Mouse (Mus musculus) hindbrain, embryonic 11.5 days (tissue): Measurements from ENCODE around the gene Ncoa4. TPM values are rescaled to one million over a fixed set of nuclear protein-coding genes. Genes with fewer than 3 reads are reported as not detected.

Experiments used
- ATAC-seq: fragments of 200-750 bp; cut with Nextera tagmentation; 2 replicates; pipeline ENCODE4 v1.8.0; 2017; ENCODE audit warnings: mild to moderate bottlenecking, moderate TSS enrichment, moderate library complexity; ENCODE audit not compliant: low FRiP score
- DNase-seq: peaks from one replicate; pipeline ENCODE4 v3.0.0-alpha.2; 2015; ENCODE audit warnings: low spot score
- H3K27ac ChIP-seq: fragments of 300-500 bp; sonication (generic); 2 replicates; pipeline ENCODE4 v1.5.1; 2014; ENCODE audit warnings: mild to moderate bottlenecking, low read depth, low read length
- H3K27me3 ChIP-seq: fragments of 300-500 bp; sonication (generic); 2 replicates; pipeline ENCODE4 v1.6.1; 2014; ENCODE audit warnings: mild to moderate bottlenecking, low read length, moderate library complexity, mixed read lengths; ENCODE audit not compliant: control insufficient read depth, insufficient read depth
- H3K36me3 ChIP-seq: fragments of 300-500 bp; sonication (generic); 2 replicates; pipeline ENCODE4 v1.6.1; 2014; ENCODE audit warnings: mild to moderate bottlenecking, low read length, moderate library complexity, mixed read lengths; ENCODE audit not compliant: control insufficient read depth, insufficient read depth
- H3K4me1 ChIP-seq: fragments of 300-500 bp; sonication (generic); replicated peaks from 2 replicates; pipeline ENCODE4 v1.6.1; 2014; ENCODE audit warnings: low read length, mixed read lengths; ENCODE audit not compliant: control insufficient read depth, insufficient read depth
- H3K4me2 ChIP-seq: fragments of 300-500 bp; sonication (generic); replicated peaks from 2 replicates; pipeline ENCODE4 v1.6.1; 2014; ENCODE audit warnings: mild to moderate bottlenecking, low read depth, low read length
- H3K4me3 ChIP-seq: fragments of 300-500 bp; sonication (generic); 2 replicates; pipeline ENCODE4 v1.5.1; 2014; ENCODE audit warnings: low read depth, low read length
- H3K9ac ChIP-seq: fragments of 300-500 bp; sonication (generic); 2 replicates; pipeline ENCODE4 v1.6.1; 2014; ENCODE audit warnings: low read depth, low read length
- H3K9me3 ChIP-seq: fragments of 300-500 bp; sonication (generic); 2 replicates; pipeline ENCODE4 v1.6.1; 2016; ENCODE audit warnings: low read length; ENCODE audit not compliant: control insufficient read depth
- WGBS: fragments of 180-500 bp; shearing (Covaris S2); extraction: QIAGEN DNeasy Blood & Tissue Kit; methylation state at CpG from one replicate; pipeline ENCODE4 v1.1.7; 2014; 5-methylcytosine and 5-hydroxymethylcytosine counted together
- polyA plus RNA-seq: library from polyadenylated mRNA; unstranded; fragments of >200 nt; fragmentation: Nextera tagmentation; extraction: Ambion mirVana; gene quantifications from 2 replicates; pipeline ENCODE4 v1.2.1, GENCODE M21; 2014

Gene Ncoa4
- polyA plus RNA-seq, 1 experiment from 2014 or later: 101 TPM

DNA sequence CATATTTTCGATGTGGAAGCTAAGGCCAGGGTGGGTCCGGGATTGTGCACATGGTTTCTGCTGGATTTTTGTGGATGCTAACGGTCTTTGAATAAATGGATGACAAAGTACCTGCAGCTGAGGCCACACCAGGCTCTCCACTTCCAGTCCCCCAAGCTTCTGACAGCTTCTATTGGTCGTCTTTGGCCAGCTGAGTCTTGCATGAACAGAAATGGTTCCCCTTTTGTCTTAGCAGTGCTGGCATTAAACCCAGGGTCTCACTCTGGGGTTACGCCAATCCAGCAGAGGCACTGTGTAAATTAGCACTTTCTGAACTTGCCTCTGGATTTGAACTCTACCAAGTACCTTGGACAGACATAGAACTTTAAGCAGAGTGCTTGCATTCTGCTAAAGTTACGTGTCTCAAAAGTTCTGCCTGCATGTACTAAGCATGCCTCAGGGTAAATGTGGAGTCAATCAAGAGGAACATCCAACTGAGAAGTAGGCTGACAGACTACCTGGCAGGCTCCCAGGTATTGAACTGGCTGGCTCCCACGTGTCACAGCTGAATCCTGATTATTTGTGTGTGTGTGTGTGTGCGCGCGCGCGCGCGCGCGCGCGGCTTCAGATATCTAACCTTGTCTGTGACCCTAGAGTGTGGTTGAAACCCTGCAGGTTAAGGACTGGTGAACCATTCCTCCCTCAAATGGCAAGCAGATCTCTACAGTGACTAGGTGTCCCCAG is 7.3 kb upstream of the Ncoa4 start:
- Histone ChIP-seq H3K27ac (no peak overlapping the region), H3K4me1 (no peaks in the 10 kb centered on the region), H3K36me3 (no peaks in the 10 kb centered on the region), H3K27me3 (no peaks in the 10 kb centered on the region), H3K4me2 (no peak overlapping the region), H3K9ac (no peak overlapping the region), H3K9me3 (no peaks in the 10 kb centered on the region), H3K4me3 (no peak overlapping the region)
- DNase-seq (no peak), ATAC-seq (no peak)
- 91% methylated on average over 18 of the region's 18 CpGs for WGBS

DNA sequence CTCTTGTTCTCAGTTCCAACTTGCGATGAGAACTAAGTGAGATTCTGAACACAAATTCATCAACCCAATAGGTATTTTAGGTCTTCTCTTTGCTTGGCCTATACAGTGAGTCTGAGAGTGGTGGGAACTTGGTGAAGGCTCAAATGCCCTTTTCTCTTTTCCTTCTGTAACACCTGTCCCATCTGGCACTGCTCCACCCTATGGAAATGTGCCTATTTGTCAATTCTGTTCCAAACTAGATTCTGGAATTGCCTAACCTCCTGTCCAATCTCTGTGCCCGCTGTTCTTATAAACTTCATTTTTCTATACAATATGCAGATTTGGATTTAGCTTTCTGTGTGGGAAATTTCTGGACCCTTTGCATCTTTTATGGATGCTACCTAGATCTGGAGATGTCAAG is 6.5 kb upstream of the Ncoa4 start:
- Histone ChIP-seq H3K36me3 (no peaks in the 10 kb centered on the region), H3K4me3 (no peak overlapping the region), H3K4me2 (no peak overlapping the region), H3K27me3 (no peaks in the 10 kb centered on the region), H3K9me3 (no peaks in the 10 kb centered on the region), H3K4me1 (no peaks in the 10 kb centered on the region), H3K9ac (no peak overlapping the region), H3K27ac (no peak overlapping the region)
- DNase-seq (no peak), ATAC-seq (no peak)
- WGBS: 90% methylated on average over 2 of the region's 2 CpGs

DNA sequence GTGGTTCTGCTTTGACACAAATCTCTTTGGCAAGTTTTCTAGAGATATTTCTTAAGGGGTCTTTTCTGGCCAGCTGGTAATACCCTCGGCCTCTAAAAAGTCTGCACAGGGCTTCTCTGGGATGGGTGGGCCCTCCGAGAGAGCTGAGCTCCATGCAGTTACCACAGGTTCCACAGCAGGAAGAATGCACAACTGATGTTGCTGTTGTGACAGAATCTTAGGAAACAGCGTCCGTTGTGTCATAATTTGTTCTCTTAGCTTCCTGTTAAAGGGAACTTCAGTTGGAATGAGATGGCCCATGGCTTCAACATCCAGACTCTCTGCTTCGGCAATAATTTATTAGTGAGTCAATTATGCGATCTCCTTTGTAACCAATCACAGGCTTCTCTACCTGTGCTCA is 4.9 kb upstream of the Ncoa4 start:
- H3K9ac ChIP-seq: no peak overlapping the region
- no peaks in the 10 kb centered on the region for H3K4me1 ChIP-seq
- H3K4me2 ChIP-seq: no peak overlapping the region
- no peaks in the 10 kb centered on the region for H3K36me3 ChIP-seq
- H3K27me3 ChIP-seq: no peaks in the 10 kb centered on the region
- DNase-seq (no peak), ATAC-seq (no peak)
- 92% methylated on average over 6 of the region's 6 CpGs for WGBS
- H3K4me3 ChIP-seq: no peak overlapping the region
- no peak overlapping the region for H3K27ac ChIP-seq
- H3K9me3 ChIP-seq: no peaks in the 10 kb centered on the region

DNA sequence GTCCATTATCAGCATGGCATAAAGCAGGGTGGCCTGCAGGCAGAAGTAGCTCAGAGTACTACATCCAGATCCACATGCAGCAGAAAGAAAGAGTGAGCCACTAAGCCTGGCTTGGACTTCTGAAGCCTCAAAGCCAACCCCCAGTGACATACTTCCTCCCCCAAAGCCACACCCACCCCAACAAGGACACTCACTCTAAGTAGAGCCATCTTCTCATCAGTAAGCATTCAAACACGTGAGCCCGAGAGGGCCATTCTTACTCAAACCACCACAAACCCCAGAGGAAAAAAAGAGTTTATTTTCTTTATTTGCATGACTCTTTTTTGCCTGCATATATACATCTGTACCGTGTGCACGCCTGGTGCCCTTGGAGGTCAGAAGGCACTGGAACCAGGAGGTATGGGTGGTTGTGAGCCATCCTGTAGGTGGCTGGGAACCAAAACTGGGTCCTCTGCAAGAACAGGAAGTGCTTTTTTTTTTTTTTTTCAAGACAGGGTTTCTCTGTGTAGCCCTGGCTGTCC is 455 bp upstream of the Ncoa4 start:
- peak overlapping the region; percentile 85 for H3K4me3 ChIP-seq
- peaks cover 4% of the 10 kb centered on the region; the same call in 1 of the 2 replicates for H3K4me1 ChIP-seq
- H3K27me3 ChIP-seq: no peaks in the 10 kb centered on the region
- no peaks in the 10 kb centered on the region for H3K36me3 ChIP-seq
- no peak overlapping the region for H3K27ac ChIP-seq
- ATAC-seq: peak; percentile 63
- no peaks in the 10 kb centered on the region for H3K9me3 ChIP-seq
- H3K4me2 ChIP-seq: peak overlapping the region; percentile 84
- DNase-seq: peak; percentile 25
- peak overlapping the region; percentile 83 for H3K9ac ChIP-seq
- 32% methylated on average over 4 of the region's 4 CpGs for WGBS

DNA sequence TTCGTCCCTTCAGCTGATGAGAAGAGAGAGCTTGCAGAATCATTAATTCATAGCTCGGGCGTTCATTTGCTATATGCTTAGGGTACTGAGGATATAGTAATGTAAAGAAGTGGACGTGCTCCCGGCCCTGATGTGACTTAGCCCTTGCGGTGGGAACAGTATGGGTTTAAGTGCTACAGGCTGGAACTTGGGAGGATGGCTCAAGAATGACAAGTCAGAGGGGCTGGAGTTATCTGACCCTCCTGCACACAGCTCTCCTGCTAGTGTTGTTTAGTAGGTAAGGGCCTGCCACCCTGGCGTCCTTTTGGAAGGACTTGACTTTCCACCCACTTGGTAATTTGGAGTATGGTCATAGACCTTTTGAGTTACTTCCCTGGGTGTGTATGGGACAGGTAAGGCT is 898 bp downstream of the Ncoa4 start:
- DNase-seq: no peak
- Histone ChIP-seq H3K27ac (peak overlapping the region; percentile 75), H3K9me3 (no peaks in the 10 kb centered on the region), H3K36me3 (no peaks in the 10 kb centered on the region), H3K27me3 (no peaks in the 10 kb centered on the region), H3K4me3 (peak overlapping the region; percentile 85), H3K4me2 (peak overlapping the region; percentile 84), H3K4me1 (peaks cover 8% of the 10 kb centered on the region; the same call in 1 of the 2 replicates), H3K9ac (peak overlapping the region; percentile 83)
- 47% methylated on average over 7 of the region's 7 CpGs for WGBS
- ATAC-seq: no peak

DNA sequence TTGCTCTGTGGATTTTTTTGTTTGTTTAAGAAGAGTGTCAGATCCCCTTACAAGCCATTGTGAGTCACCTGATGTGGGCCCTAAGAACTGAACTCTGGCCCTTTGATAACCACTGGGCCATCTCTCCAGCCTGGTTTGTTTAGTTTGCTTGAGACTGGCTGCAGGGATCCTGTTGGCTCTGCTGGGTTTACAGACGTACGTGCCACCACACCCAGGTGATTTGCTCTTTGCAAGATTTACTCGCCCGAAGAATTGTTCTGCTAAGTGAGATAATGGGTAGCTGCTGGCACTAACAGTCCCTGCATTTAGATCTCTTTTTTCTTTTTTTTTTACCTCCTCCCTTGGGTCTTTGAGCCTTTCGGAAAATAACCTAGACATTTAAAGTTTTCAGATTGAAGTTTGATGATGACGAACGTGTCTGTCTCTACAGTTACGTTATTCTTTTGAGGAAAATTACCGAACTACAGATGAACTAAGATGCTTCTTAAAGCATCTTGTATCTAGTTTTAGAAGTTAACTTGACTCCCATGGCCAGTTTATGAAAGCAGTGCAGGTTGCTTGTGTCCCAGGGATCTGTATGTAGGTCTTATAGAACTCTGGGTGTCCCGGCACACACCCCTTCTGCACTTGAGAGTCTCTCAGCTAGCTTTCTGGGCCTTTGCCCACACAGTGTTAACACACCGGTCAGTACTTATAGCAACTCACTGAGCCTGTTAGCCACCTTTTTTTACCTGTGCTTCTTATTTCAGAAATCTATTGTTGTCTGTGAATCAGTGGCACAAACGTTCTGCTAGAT is 1.6 kb downstream of the Ncoa4 start:
- no peak overlapping the region for H3K27ac ChIP-seq
- no peak overlapping the region; the same call in 1 of the 2 replicates for H3K4me2 ChIP-seq
- H3K4me3 ChIP-seq: no peak overlapping the region
- H3K36me3 ChIP-seq: no peaks in the 10 kb centered on the region
- H3K9ac ChIP-seq: no peak overlapping the region
- H3K9me3 ChIP-seq: no peaks in the 10 kb centered on the region
- H3K27me3 ChIP-seq: no peaks in the 10 kb centered on the region
- peaks cover 8% of the 10 kb centered on the region; the same call in 1 of the 2 replicates for H3K4me1 ChIP-seq
- DNase-seq (no peak), ATAC-seq (no peak)
- 92% methylated on average over 12 of the region's 12 CpGs for WGBS

DNA sequence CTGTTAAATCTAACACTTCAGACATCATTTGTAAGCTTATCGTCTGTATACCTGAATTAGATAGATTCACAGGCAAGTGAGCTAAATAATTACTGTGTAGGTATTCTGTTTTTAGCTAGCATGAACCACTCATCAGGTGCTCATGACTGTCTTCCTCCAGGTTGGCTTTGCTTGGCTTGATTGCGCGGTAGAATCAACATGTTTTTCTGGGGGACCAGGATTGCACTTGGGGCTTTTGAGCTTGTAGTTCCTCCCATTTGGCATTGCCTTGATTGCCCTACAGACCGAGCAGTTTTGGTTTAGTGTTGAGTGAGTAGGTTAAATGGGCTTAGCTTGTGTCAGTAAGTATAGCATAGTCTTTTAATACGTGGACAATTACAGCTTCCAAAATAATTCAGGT is 2.6 kb downstream of the Ncoa4 start:
- Histone ChIP-seq H3K27me3 (no peaks in the 10 kb centered on the region), H3K9ac (no peak overlapping the region), H3K4me2 (no peak overlapping the region), H3K36me3 (no peaks in the 10 kb centered on the region), H3K27ac (no peak overlapping the region), H3K9me3 (no peaks in the 10 kb centered on the region), H3K4me3 (no peak overlapping the region), H3K4me1 (peaks cover 8% of the 10 kb centered on the region; the same call in 1 of the 2 replicates)
- DNase-seq: no peak
- 92% methylated on average over 5 of the region's 5 CpGs for WGBS
- no peak for ATAC-seq

DNA sequence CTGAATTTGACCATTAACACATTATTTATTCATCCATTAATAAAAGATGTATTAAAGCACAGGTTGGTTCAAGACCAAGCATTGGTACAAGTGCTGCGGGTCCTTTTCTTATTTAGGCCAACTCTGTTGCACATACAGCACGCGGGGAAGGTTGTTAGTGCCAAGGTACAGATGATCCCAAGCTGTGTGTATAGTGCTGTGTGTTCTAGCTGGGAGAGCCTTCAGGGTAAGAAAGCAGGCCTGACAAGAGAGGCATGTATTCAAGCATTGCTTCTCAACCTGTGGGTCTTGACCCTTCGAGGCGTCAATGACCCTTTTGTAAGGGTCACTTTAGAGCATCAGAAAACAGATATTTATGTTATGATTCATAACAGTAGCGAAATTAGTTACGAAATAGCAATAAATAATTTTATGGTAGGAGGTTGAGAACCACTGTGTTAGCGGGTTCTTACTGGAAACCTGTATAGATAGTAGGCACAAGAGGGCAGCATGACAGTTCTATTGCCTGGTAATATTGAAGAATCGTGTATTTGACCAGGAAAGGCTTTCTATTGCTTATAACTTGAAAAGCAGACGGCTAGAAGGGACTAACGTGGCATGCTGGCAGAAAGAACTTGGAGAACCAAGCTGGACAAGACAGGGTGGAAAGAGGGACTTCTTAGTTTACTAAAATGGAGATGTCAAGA is 3.7 kb downstream of the Ncoa4 start:
- peaks cover 8% of the 10 kb centered on the region; the same call in 1 of the 2 replicates for H3K4me1 ChIP-seq
- DNase-seq (no peak), ATAC-seq (no peak)
- no peaks in the 10 kb centered on the region for H3K36me3 ChIP-seq
- no peak overlapping the region for H3K4me2 ChIP-seq
- WGBS: 93% methylated on average over 11 of the region's 11 CpGs
- no peak overlapping the region for H3K4me3 ChIP-seq
- no peaks in the 10 kb centered on the region for H3K9me3 ChIP-seq
- H3K27ac ChIP-seq: no peak overlapping the region
- no peak overlapping the region for H3K9ac ChIP-seq
- H3K27me3 ChIP-seq: no peaks in the 10 kb centered on the region
